Mouse (Mus musculus) gonadal fat pad, adult 2 months (tissue): ENCODE data around the gene Pik3ap1. TPM values are rescaled to one million over a fixed set of nuclear protein-coding genes. Genes with fewer than 3 reads are reported as not detected.

Source experiments
- polyA plus RNA-seq: library from polyadenylated mRNA; depleted of rRNA; stranded (reverse); fragments of >200 nt; gene quantifications from 2 replicates; pipeline ENCODE4 v1.2.3, GENCODE M21; 2012; rRNA removed

Gene Pik3ap1
- polyA plus RNA-seq, 1 experiment: 5.6 TPM

Other genes with a start within 250 kb of the Pik3ap1 start
- gene Tll2, start 178.3 kb downstream of the Pik3ap1 start, polyA plus RNA-seq: 0.06 and 0.42 TPM in 2 replicates
- 80.5 and 107 TPM in 2 replicates for gene Tm9sf3, start 121.1 kb downstream of the Pik3ap1 start, polyA plus RNA-seq
- 3.2 and 3.5 TPM in 2 replicates for gene Lcor, start 97.5 kb upstream of the Pik3ap1 start, polyA plus RNA-seq
- 1.4 and 1.8 TPM in 2 replicates for gene Gm340, start 197.3 kb upstream of the Pik3ap1 start, polyA plus RNA-seq